In the genomic region with DNA sequence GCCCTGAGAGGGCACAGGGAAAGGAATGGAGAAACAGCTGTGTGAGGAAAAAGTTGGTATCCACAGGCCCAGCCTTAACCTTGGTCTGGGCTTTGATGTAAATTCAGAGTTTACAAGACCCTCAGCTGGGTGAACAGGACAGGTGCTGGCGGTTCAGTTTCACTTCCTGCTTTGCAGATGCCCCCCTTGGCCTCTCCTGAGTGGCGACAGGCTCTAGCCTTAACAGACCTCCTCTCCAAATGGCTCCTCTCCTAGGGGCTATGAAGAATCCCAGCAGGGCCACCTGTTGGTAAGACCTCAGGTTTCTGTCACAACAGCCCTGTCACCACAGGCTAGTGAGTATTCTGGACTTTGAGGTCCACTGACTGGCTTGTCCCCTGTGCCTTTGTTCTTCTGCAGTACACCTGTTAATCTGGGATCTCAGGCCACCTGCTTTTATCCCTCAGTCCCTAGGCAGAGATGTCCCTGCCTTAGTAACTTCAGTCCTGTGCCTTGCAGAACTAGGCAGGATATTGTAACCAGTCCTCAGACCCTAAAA, we compare ENCODE assay signal across 8 mouse cellular contexts. TPM values are rescaled to one million over a fixed set of nuclear protein-coding genes. Genes with fewer than 3 reads are reported as not detected.
DNase-seq lines count a peak whose midpoint lies in the region; ATAC-seq lines count a peak whose summit lies in the region.

No protein-coding gene starts in this region.

- H3K27ac ChIP-seq in limb, embryonic 13.5 days, result no peak overlapping the region; the same call in 1 of the 2 replicates

- peaks cover 17% of the 10 kb centered on the region for H3K27me3 ChIP-seq in limb, embryonic 13.5 days
- no peaks in the 10 kb centered on the region for H3K27me3 ChIP-seq in splenic B cell, adult 2 months (ENCODE audit: control insufficient read depth, insufficient read depth, low read length, poor library complexity, severe bottlenecking)

- H3K4me2 ChIP-seq in limb, embryonic 13.5 days (replicated peaks), result peak overlapping the region; percentile 82

- H3K9ac ChIP-seq in limb, embryonic 13.5 days, result peak overlapping the region; percentile 77

- H3K4me1 ChIP-seq in limb, embryonic 13.5 days, result peaks cover 20% of the 10 kb centered on the region

- ATAC-seq in limb, embryonic 13.5 days (ENCODE audit: low FRiP score, low read depth), result no peak

- peak; percentile 91 for DNase-seq in heart, adult 11 months
- DNase-seq in heart, postnatal 10 days, result no peak
- DNase-seq in thymus, postnatal 0 days (ENCODE audit: low spot score), result peak; percentile 42
- DNase-seq in thymus, postnatal 25 days, result no peak
- DNase-seq in splenic B cell, adult 2 months (ENCODE audit: low read depth, low spot score), result peak; percentile 59
- no peak for DNase-seq in ovary, postnatal 14 days (ENCODE audit: low spot score)
- DNase-seq in right cerebral cortex, postnatal 36 days (ENCODE audit: low spot score in 2 of 2), result no peak

- H3K4me3 ChIP-seq in limb, embryonic 13.5 days, result peak overlapping the region; percentile 92

- intact Hi-C loops in heart, postnatal 10 days (cut with DNase I), result loop anchor here (1.0 kb wide), 1 partner anchor 66 kb away; no protein-coding TSS in a partner anchor

- no peaks in the 10 kb centered on the region for H3K9me3 ChIP-seq in limb, embryonic 13.5 days

- 40% methylated on average over 2 of the region's 2 CpGs for WGBS in limb, embryonic 13.5 days

- H3K36me3 ChIP-seq in limb, embryonic 13.5 days, result peaks cover 27% of the 10 kb centered on the region
- peaks cover 13% of the 10 kb centered on the region for H3K36me3 ChIP-seq in splenic B cell, adult 2 months (ENCODE audit: control insufficient read depth, insufficient read depth, low read length, poor library complexity, severe bottlenecking)

RNA-seq across cellular contexts. Expression of a gene that starts 1.5 kb away (rescaled TPM):
- 1,000 to 10,000 TPM; 1,171 to 1,193 TPM for total RNA-seq in heart, postnatal 10 days (2021)
- polyA plus RNA-seq in thymus, postnatal 0 days (2015; fragmentation: Nextera tagmentation; extraction: Ambion mirVana), result 6,882 and 7,160 TPM in 2 replicates
- 4,263 and 4,460 TPM in 2 replicates for polyA plus RNA-seq in limb, embryonic 13.5 days (2015; fragmentation: Nextera tagmentation; extraction: Ambion mirVana)

RNA-seq across cellular contexts. Expression of a gene that starts 6.2 kb away (rescaled TPM):
- total RNA-seq in heart, postnatal 10 days (2021), result under 1 TPM in 1 of 2 experiments, not detected in 1; 0.10 TPM
- polyA plus RNA-seq in thymus, postnatal 0 days (2015; fragmentation: Nextera tagmentation; extraction: Ambion mirVana), result 0.49 and 1.6 TPM in 2 replicates
- 0.39 and 0.45 TPM in 2 replicates for polyA plus RNA-seq in limb, embryonic 13.5 days (2015; fragmentation: Nextera tagmentation; extraction: Ambion mirVana)

RNA-seq across cellular contexts. Expression of a gene that starts 7.0 kb away (rescaled TPM):
- total RNA-seq in heart, postnatal 10 days (2021), result 10 to 100 TPM; 31.0 to 32.3 TPM
- polyA plus RNA-seq in thymus, postnatal 0 days (2015; fragmentation: Nextera tagmentation; extraction: Ambion mirVana), result 45.0 and 45.3 TPM in 2 replicates
- polyA plus RNA-seq in limb, embryonic 13.5 days (2015; fragmentation: Nextera tagmentation; extraction: Ambion mirVana), result 52.8 and 57.8 TPM in 2 replicates

RNA-seq across cellular contexts. Expression of a gene that starts 25.0 kb away (rescaled TPM):
- total RNA-seq in heart, postnatal 10 days (2021), result 10 to 100 TPM; 40.9 to 41.1 TPM
- polyA plus RNA-seq in thymus, postnatal 0 days (2015; fragmentation: Nextera tagmentation; extraction: Ambion mirVana), result 93.8 and 98.6 TPM in 2 replicates
- 113 and 117 TPM in 2 replicates for polyA plus RNA-seq in limb, embryonic 13.5 days (2015; fragmentation: Nextera tagmentation; extraction: Ambion mirVana)

RNA-seq across cellular contexts. Expression of a gene that starts 35.7 kb away (rescaled TPM):
- total RNA-seq in heart, postnatal 10 days (2021), result 1 to 10 TPM; 3.1 to 3.7 TPM
- 0.36 and 0.85 TPM in 2 replicates for polyA plus RNA-seq in thymus, postnatal 0 days (2015; fragmentation: Nextera tagmentation; extraction: Ambion mirVana)
- polyA plus RNA-seq in limb, embryonic 13.5 days (2015; fragmentation: Nextera tagmentation; extraction: Ambion mirVana), result 2.9 and 4.3 TPM in 2 replicates

Comparison
In these comparisons a context has a peak if more than half of its experiments do, and no peak if none do; other contexts are left out.
1. DNase-seq: peak in heart, adult 11 months (single experiment), thymus, postnatal 0 days (single experiment) and splenic B cell, adult 2 months (single experiment); none in heart, postnatal 10 days (0 of 2), thymus, postnatal 25 days (single experiment), ovary, postnatal 14 days (single experiment) and right cerebral cortex, postnatal 36 days (0 of 2).